Mouse (Mus musculus): ENCODE measurements around the gene Spdye4a. TPM values are rescaled to one million over a fixed set of nuclear protein-coding genes. Genes with fewer than 3 reads are reported as not detected.

The Spdye4a gene
- not detected for total RNA-seq (2021)

DNA sequence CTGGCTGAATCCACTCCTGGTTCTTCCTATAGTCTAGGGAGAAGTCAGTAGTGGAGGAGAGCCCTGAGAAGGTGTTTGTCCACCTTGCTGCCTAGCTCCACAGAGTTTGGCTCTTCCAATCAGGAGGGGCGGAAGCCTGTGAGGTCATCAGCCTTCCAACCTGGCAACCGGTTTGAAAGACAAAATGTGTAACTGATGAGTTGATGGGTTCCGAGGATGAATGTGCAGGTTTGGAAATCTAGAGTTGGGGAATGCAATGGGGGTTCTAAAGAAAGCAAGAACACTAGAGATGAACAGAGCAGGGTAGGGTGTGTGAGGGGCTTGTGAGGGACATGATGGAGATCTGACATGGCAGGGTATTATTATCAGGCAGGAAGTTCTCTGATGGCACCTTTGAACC lies at the start of gene Spdye4a:
Gene Spdye4a, minus strand, starts transcription at position 101 of the 400 bp plus-strand sequence.
- intact Hi-C loops (cut with DNase I), result no loop called here
- no peak for DNase-seq

DNA sequence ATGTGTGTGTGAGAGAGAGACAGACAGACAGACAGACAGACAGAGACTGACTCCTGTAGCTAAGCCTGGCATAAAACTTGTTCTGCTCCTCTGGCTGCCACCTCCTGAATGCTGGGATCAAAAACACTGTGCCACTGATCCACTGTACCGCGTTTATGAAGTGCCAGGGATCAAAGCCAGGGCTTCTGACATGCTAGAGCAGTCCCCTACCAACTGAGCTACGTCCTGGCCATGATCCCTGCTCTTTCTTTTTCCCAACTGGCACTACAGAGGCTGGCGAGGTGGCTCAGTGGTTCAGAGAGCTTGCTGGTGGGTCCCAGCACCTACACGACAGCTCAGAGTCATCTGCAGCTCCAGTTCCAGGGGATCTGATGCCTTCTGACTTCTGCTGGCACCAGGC lies 49.1 kb upstream of the Spdye4a start:
- intact Hi-C loops (cut with DNase I), result no loop called here
- DNase-seq, result no peak

DNA sequence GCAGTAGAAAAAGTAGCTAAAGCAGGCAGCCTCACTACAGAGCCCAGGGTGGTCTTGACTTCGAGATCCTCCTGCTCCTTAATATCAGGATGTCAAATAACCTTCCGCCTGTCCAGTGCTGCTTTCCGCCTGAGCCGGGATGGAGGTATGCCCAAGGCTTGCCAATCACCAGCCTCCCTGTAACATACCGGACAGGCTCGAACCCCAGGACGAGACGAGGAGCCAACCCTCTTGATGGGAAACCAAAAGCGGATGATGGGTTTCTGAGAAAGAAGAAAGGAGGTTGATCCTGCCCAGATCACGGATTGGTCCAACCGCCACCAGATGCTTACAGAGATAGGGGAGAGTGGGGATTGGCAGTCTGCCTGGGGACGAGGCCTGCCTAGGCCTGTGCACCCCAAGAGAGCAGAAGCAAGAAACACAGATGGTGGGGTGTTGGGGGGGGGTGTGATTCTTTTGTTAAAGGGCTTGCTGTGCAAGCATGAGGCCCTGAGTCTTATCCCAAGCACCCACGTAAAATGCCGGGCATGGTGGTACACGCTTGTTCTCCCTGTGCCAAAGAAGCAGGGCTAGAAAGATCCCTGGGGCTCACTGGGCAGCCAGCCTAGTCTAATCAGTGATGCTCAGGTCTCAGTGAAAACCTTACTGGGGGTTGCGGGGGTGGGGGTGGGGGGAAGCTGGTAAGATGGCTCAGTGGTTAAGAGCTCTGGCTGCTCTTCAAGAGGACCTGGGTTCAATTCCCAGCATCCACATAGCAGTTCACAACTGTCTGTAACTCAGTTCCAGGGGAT lies 46.0 kb upstream of the Spdye4a start:
- no peak for DNase-seq
- intact Hi-C loops (cut with DNase I), result no loop called here

DNA sequence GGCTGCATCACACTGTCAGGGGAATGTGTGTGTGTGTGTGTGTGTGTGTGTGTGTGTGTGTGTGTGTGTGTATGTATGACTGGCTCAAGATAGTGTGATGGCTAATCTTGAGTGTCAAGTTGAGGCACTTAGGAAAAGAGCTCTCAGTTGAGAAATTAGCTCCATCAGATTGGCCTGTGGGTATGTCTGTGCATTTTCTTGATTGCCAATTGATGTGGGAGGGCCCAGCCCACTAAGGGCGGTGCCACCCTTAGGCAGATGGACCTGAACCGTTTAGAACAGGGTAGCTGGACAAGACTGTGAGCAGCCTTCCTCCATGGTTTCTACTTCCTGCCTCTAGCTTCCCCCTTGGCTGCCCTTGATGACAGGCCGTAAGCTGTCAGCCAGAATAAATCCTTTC lies 45.4 kb upstream of the Spdye4a start:
- no peak for DNase-seq
- intact Hi-C loops (cut with DNase I), result no loop called here

DNA sequence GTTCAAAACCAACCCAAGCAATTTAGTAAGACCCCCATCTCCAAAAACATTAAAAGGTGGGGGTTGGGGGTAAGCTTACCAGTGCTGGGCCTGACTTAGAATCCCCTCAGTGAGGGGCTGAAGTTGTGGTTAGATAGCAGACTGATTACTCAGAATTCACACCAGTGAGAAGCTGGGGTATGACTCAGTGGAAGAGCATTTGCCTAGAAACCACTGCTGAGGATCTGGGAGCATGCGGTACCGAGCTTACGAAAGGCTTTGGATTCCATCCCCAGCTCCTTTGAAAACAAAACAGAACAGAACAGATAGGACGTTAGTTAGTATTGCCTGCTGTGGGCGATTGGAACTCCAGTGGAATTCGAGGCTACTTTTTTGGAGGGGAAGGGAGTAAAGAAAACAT lies 45.0 kb upstream of the Spdye4a start:
- no peak for DNase-seq
- intact Hi-C loops (cut with DNase I), result no loop called here

DNA sequence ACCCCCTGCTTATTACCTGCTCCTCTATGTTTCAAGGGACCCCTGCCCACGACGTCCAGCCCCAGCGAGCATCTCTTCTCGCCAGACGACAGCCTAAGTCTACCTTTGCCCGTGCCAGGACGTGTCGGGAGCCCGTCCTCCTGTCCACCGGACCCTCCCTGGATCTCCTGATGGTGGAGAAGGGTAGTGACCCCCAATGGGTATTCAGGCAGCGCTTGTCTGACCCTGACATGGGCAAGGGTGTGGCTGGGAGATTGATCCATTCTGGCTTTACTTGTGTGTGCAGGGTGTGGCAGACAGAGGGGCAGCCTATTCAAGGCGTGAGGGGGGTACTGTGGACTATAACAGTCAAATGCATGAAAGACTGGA lies 43.4 kb upstream of the Spdye4a start:
- intact Hi-C loops (cut with DNase I), result no loop called here
- DNase-seq, result no peak

DNA sequence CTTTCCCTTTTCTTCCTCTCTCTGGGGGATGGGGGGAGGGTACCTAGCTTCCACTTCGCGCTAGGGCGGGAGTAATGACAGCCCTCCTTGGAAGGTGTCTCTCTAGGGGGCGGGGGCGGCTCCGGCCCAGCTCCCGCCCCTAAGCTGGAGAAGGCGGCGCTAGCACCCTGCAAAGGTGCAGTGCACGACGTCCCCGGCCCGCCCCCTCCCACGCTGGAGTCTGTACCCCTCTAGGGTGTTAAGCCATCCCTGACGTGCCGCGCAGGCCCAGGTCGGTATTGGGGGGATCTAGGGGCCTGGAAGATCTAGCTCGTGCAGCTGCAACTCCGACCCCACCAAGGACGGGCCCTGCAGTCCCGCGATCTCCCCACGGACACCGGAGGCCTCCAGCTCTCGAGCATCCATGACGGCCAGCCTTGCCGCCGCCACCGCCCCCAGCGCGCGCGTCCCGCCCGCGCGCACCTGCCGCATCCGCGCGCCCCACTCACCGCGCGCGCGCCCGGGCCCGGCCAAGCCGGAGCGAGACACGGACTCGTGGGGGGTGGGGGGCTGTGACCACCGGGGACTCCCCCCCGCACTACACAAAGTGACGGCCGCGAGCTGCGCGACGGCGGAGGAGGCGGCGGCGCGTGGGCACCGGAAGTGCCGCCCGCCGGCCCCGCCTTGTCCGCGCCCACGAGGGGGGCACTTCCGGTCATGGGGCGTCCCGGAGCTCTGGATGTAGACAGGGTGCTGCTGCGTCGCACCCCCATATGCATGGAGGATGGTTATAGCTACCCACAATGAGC lies 42.9 kb upstream of the Spdye4a start, which contains the start of gene Zfp316:
Gene Zfp316, minus strand, starts transcription at position 660 of the 788 bp plus-strand sequence.
- peak; percentile 74 to 76 for DNase-seq
- intact Hi-C loops (cut with DNase I), result no loop called here

DNA sequence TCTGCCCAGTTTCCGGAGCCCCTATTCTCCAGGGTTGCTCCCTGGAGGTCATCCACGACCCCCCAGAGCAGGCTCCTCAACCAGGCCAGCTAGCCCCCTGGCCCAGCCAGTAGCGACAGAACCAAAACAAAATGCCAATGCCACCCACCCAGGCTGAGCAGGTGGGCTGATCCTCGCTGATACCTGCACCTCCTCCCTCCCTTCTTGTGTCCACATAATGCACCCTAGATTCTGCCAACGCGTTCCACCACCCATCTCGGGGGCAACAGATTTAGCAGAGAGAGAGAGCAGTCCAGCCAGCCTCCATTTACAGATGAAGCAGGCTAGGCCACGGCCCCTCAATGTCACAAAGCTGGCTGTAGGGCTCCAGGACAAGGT lies 42.3 kb upstream of the Spdye4a start:
- no peak for DNase-seq
- intact Hi-C loops (cut with DNase I), result no loop called here

DNA sequence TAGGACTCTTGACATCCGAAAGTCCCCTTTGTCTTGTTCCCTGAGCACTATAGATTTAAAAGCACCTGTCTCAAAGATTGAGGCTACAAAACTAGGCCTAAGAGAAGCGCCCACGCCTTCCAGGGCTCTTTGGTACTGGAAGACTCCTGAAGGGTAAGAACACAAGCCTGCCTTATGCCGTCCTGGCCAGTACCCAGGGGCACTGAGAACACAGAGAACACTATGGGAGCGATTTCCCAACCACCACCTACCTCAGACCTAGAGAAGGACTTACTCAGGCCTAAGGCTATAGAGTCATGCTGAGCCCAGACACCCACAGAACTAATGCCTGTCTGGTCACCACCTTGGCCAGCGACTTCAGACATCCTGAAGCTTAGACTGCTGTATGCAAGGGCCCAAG lies 40.1 kb upstream of the Spdye4a start:
- intact Hi-C loops (cut with DNase I), result no loop called here
- no peak for DNase-seq

DNA sequence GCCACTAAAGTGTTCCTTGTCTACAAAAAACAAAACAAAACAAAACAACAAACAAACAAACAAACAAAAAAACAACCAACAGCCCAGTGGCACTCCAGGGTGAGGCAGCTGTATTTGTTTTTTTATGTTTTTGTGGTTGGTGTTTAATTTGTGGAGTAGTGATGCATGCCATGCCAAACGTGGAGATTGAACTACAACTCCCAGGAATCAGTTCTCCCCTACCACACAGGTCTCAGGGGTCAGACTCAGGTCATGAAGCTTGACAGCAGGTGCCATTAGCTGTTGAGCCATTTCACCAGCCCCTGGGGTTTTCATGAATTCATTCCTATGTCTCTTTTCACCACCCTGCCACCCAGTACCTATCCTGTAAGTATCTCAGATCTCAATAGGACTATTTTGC lies 38.7 kb upstream of the Spdye4a start:
- DNase-seq, result no peak
- intact Hi-C loops (cut with DNase I), result no loop called here

DNA sequence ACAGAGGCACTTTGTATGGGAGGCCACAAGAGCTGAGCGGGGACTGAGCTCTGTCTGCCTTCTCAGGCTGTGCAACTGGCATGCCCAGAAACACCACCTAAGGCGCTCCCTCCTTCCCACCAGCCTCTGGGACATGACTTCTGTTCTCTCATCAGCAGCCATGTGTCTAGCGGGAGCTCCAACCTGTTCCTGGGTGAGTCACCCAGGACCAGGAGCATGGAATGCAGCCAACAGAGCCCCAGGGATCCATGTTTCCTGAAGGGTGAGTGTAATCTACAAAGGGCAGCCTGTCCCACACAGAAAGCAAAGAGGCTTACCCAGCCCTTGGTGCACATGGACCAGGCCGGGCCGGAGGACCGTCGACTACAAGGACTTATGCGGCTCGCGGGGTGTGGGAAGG lies 38.0 kb upstream of the Spdye4a start:
- intact Hi-C loops (cut with DNase I), result no loop called here
- no peak for DNase-seq

DNA sequence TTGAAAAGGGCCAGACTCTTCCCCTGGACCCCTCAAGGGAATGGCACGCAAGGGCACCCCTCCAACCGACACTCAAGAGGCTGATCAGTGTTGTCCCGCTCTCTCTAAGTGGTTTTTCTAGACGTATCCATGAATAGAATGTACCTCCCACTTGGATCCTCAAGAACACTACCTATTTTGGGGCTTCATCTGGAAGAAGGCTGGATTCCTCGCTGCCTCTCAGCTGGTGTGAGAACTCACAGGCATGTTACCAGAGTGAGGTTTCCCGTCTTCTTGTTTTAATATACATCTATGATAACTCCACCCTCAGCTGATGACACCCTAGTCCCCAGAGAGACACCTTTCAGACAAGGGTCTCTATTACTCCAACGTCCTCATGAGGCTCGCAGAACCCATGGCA lies 34.9 kb upstream of the Spdye4a start:
- intact Hi-C loops (cut with DNase I), result no loop called here

DNA sequence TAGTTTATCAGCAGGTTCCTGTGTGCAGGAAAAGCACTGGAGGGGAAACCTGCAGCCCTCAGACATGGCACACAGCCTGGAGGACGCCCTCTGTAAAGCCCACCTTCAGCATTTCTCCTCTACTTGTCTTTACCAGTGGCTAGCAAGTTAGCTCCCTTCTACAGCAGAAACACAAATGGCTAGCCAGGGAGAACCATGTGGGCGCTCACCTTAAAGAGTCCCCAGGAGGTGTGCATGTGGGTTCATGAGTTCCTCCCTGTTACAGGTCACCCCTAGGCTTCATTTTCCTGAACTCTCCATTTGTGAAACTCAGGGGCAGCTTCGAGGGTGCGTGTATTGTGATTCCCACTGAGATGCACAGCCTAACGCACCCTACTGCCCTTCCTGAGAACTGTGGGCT lies 29.1 kb upstream of the Spdye4a start:
- DNase-seq, result no peak
- intact Hi-C loops (cut with DNase I), result no loop called here

More for the DNA sequence above, 34.9 kb upstream of the Spdye4a start:
- no peak for DNase-seq

DNA sequence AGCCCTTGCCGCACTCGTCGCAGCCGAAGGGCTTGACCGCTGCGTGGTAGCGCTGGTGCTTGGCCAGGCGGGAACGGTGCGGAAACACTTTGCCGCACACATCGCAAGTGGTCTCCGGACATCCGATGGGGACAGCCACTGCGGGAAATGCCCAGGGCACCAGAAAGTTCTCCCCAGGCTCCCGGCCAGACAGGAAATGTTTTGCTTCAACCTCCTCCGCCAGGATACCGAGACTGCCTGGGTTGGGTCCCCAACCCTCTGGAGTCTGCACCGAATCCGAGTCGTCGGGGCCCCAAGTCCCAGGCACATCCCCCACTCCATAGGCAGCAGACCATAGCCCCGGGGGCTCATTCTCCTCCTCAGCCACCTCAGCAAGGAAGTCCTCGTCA lies 28.4 kb upstream of the Spdye4a start:
- intact Hi-C loops (cut with DNase I), result no loop called here
- DNase-seq, result no peak

DNA sequence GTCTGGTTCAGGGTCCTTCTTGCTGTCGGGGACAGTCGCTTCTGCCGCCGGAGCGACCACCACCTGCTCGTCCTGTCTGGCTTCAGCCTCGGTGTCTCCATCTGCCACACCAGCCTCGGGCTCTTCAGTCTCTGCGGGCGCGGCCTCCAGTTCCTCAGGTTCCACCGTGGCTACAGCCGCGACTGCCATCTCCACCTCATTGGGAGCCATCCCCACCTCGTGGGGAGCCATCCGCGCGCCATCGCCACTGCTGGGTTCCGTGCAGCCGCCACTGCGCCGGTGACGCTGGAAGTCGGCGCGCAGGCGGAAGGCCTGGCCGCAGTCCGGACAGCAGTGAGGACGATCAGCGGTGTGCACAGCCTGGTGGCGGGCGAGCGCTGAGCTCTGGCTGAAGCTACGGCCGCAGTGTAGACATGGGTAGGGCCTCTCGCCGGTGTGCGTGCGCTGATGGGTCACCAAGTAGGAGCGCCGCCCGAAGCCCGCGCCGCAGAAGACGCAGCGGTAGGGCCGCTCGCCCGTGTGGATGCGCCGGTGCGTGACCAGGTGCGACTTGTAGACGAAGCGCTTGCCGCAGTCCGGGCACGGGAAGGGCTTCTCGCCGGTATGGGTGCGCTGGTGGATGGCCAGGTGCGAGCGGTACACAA lies 27.9 kb upstream of the Spdye4a start:
- intact Hi-C loops (cut with DNase I), result no loop called here
- no peak for DNase-seq

DNA sequence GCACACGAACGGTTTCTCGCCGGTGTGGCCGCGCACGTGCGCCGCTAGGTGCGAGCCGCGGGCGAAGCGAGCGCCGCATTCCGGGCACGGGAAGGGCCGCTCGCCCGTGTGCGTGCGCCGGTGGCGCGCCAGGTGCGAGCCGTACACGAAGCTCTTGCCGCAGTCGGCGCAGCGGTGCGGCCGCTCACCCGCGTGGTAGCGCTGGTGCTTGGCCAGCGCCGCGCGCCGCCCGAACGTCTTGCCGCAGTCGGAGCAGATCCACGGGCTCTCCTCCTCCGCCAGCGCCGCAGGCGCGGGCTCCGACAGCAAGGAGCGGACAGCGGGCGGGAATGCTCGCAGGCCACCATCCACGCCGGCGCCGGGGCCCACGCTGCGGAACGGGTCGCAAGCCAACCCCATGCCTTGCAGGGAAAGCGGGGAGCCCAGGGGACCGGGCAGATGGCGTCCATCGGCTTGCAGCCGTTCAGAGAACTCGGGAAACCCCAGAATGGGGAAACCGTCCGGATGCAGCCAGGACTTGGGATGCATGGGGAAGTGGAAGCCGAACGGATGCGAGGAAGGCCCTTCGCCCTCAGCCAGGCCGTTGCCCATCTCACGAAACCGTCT lies 27.3 kb upstream of the Spdye4a start:
- intact Hi-C loops (cut with DNase I), result no loop called here
- DNase-seq, result no peak

DNA sequence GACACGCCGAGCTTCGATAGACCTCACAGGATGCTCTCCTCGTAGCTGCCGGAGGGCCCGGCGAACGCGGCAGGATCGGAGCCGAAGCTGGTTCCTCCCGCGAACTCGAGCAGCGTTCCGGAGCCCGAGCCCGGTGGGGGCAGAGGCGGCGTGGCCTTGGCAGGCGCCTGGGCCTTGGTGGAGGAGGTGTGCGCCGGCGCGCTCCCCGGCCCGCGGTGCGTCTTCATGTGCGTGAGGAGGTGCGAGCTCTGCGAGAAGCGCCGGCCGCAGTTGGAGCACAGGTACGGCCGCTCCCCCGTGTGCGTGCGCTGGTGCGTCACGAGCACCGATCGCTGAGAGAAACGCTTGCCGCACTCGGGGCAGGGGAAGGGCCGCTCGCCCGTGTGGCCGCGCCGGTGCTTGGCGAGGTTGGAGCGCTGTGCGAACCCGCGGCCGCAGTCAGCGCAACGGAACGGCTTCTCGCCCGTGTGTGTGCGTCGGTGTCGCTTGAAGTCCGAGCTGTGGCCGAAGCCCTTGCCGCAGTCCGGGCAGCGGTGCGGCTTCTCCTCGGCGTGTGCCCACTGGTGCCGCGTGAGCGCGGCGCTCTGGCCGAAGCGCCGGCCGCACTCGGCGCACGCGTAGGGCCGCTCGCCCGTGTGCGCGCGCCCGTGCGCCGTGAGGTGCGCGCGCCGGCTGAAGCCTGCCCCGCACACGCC lies 26.6 kb upstream of the Spdye4a start:
- peak in 1 of 2 experiments; percentile 15 for DNase-seq
- intact Hi-C loops (cut with DNase I), result no loop called here

DNA sequence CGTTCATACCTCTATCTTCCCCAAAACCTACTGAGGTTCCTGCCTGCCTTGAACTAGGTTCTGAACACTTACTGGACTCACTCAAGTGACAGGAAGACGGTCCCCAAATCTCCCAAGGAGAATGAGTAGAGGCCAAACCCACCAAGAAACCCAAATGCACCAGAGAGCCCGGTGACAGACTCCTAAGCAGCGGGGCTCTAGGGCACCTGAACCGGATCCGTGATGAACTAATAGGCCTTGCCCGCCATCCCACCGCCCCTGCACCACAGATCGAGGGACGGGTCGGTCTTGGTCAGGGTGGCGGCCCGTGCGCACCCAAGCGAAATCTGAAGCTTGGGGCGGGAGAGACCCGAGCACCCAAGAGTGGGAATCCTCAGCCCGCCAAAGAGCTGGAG lies 26.1 kb upstream of the Spdye4a start:
- intact Hi-C loops (cut with DNase I), result no loop called here

DNA sequence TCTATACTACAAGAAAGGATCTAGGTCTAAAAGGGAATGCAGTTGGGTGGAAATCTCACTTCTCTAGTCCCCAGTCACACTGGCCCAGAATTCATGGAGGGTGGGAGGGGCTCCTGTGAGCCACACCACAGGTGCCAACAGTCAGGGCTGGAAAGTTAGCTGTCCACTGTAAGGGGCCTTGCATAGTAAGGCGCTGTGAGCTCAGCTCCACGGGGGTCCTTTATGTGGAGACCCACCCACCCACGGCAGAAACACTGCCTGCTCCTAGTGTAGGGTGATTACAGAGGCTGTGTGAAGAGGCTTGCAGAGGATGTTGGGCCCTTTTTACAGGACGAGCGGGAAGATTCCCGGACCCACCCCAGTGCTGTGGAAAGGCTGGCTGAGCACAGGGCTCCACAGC lies 25.3 kb upstream of the Spdye4a start:
- DNase-seq, result no peak
- intact Hi-C loops (cut with DNase I), result no loop called here

More for the DNA sequence above, 26.1 kb upstream of the Spdye4a start:
- DNase-seq, result no peak

DNA sequence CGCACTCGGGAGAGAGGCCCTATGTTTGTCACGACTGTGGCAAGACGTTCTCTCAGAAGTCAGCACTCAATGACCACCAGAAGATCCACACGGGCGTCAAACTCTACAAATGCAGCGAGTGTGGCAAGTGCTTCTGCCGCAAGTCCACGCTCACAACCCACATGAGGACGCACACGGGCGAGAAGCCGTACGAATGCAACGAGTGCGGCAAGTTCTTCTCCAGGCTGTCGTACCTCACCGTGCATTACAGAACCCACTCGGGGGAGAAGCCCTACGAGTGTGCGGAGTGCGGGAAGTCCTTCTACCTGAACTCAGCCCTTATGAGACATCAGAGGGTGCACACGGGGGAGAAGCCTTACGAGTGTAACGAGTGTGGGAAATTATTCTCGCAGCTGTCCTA lies 18.2 kb upstream of the Spdye4a start:
- DNase-seq, result no peak
- intact Hi-C loops (cut with DNase I), result no loop called here

DNA sequence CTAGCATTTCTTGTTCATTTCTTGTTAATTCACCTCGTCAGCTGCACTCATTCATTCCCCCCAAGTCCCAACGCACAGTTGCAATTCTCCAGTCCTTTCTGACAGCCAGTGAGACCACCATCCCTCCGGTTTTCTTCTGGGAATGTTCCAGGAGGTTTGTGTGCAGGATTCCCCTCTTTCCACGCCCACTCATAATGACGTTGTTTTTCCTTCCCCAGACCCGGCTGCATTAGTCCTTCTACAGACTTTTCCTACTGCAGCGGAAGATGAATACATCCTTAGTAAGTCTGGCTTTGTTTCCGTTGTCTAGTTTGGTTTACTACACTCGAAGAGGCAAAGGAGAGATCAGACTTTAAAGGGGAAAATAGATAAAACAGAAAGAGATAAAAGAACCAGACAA lies 9.3 kb upstream of the Spdye4a start:
- intact Hi-C loops (cut with DNase I), result no loop called here
- no peak for DNase-seq
